Mouse (Mus musculus) embryonic facial prominence, embryonic 11.5 days (tissue): Measurements from ENCODE around the gene Gsdma3. TPM values are rescaled to one million over a fixed set of nuclear protein-coding genes. Genes with fewer than 3 reads are reported as not detected.
"Not testable (repeated sequence)": the region's sequence is repeated elsewhere in the genome, so short reads cannot be mapped to it uniquely, and the experiment has no call there.

Source experiments
- ATAC-seq: fragments of 200-750 bp; cut with Nextera tagmentation; replicated peaks from 2 replicates; pipeline ENCODE4 v1.8.0; 2017; ENCODE audit warnings: low read depth; ENCODE audit not compliant: insufficient number of reproducible peaks, low FRiP score, low TSS enrichment
- DNase-seq: peaks from one replicate; pipeline ENCODE4 v3.0.0-alpha.2; 2015; ENCODE audit warnings: low spot score
- H3K27ac ChIP-seq: fragments of 300-500 bp; sonication (generic); replicated peaks from 2 replicates; pipeline ENCODE4 v1.5.1; 2014; ENCODE audit warnings: mild to moderate bottlenecking, low read depth, low read length, control low read depth
- H3K27me3 ChIP-seq: fragments of 300-500 bp; sonication (generic); 2 replicates; pipeline ENCODE4 v1.6.1; 2014; ENCODE audit warnings: mild to moderate bottlenecking, low read length, moderate library complexity, mixed read lengths; ENCODE audit not compliant: control insufficient read depth, insufficient read depth
- H3K36me3 ChIP-seq: fragments of 300-500 bp; sonication (generic); replicated peaks from 2 replicates; pipeline ENCODE4 v1.6.1; 2014; ENCODE audit warnings: low read depth, mild to moderate bottlenecking, low read length, moderate library complexity, mixed read lengths; ENCODE audit not compliant: control insufficient read depth, insufficient read depth
- H3K4me1 ChIP-seq: fragments of 300-500 bp; sonication (generic); 2 replicates; pipeline ENCODE4 v1.6.1; 2014; ENCODE audit warnings: low read length, mixed read lengths; ENCODE audit not compliant: control insufficient read depth, insufficient read depth
- H3K4me2 ChIP-seq: fragments of 300-500 bp; sonication (generic); 2 replicates; pipeline ENCODE4 v1.6.1; 2014; ENCODE audit warnings: low read depth, mild to moderate bottlenecking, control low read depth, low read length, moderate library complexity
- H3K4me3 ChIP-seq: fragments of 300-500 bp; sonication (generic); 2 replicates; pipeline ENCODE4 v1.5.1; 2014; ENCODE audit warnings: low read depth, low read length, control low read depth
- H3K9ac ChIP-seq: fragments of 300-500 bp; sonication (generic); replicated peaks from 2 replicates; pipeline ENCODE4 v1.6.1; 2014; ENCODE audit warnings: mild to moderate bottlenecking, control low read depth, low read length
- H3K9me3 ChIP-seq: fragments of 300-500 bp; sonication (generic); replicated peaks from 2 replicates; pipeline ENCODE4 v1.6.1; 2016; ENCODE audit warnings: mild to moderate bottlenecking, low read length, inconsistent platforms, mixed read lengths; ENCODE audit not compliant: control insufficient read depth
- WGBS: fragments of 180-500 bp; shearing (Covaris S2); extraction: QIAGEN DNeasy Blood & Tissue Kit; methylation state at CpG from one replicate; pipeline ENCODE4 v1.1.7; 2014; 5-methylcytosine and 5-hydroxymethylcytosine counted together
- polyA plus RNA-seq: library from polyadenylated mRNA; unstranded; fragments of >200 nt; fragmentation: Nextera tagmentation; extraction: Ambion mirVana; gene quantifications from 2 replicates; pipeline ENCODE4 v1.2.1, GENCODE M21; 2014

The Gsdma3 gene
- polyA plus RNA-seq, 1 experiment from 2014 or later: not detected

DNA sequence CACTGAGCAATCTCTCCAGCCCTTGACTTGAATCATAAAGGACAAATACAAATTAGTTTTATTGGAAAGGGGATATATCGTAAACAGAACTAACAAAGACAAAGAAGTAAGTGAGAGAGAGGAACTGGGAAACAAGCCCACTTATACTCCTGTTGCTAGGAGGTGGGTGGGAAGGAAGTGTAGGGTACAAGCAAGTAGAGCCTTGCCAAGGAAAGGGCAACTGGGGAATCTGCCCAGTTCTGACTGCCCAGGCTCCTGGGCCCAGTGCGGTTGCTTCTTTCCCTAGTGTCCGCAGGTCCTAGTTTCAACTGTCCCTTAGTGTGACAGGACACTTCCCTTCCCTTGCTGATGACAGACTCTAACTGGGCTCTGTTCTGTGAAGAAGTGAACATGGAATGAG lies 2.5 kb downstream of the Gsdma3 start:
- no peaks in the 10 kb centered on the region for H3K9me3 ChIP-seq
- no peaks in the 10 kb centered on the region for H3K27me3 ChIP-seq
- no peak overlapping the region for H3K27ac ChIP-seq
- H3K36me3 ChIP-seq: no peaks in the 10 kb centered on the region
- H3K4me2 ChIP-seq: no peak overlapping the region
- ATAC-seq (no peak), DNase-seq (no peak)
- no peak overlapping the region for H3K4me3 ChIP-seq
- H3K4me1 ChIP-seq: no peaks in the 10 kb centered on the region
- 92% methylated on average over 3 of the region's 3 CpGs for WGBS
- H3K9ac ChIP-seq: no peak overlapping the region

- H3K27me3 ChIP-seq: no peaks in the 10 kb centered on the region
- DNase-seq (no peak), ATAC-seq (no peak)
- no peak overlapping the region for H3K9ac ChIP-seq
- no peaks in the 10 kb centered on the region for H3K36me3 ChIP-seq
- no peak overlapping the region for H3K4me2 ChIP-seq
- no peaks in the 10 kb centered on the region for H3K9me3 ChIP-seq
- no peak overlapping the region for H3K4me3 ChIP-seq
- H3K27ac ChIP-seq: no peak overlapping the region
- H3K4me1 ChIP-seq: no peaks in the 10 kb centered on the region
- 85% methylated on average over 5 of the region's 5 CpGs for WGBS
Observed at GRCm38 (mm10) chr11:98630646-98631045, 4.5 kb downstream of the Gsdma3 start.

DNA sequence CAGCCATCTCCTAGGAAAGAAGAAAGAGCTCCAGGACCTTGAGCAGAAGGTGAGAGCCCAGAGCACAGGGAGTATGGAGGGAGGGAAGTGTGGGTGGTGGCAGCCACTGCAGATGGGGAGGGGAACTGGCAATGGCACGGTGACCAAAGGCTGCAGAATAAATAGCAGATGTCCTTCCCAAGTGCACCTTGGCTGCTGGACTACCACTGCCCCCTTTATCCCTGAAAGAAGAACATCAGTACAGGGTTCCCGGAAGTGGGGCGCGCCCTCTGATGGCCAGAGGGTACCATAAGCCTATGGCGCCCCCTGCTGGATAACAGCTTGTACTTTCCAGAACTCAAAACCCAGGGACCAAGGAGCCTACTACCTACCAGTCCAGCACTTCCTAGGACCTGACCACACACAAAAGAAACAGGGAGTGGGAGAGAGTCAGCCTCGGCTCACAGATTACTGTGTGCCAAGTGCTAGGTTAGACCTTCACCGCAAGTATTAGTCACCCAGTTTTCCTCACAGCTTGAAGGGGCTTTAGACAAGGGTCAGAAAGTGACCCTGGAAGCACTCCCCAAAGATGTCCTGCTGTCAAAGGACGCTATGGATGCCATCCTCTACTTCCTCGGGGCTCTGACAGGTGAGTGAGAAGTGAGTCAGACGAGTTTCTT lies 9.3 kb downstream of the Gsdma3 start:
- not testable (repeated sequence) for H3K9ac ChIP-seq, H3K9me3 ChIP-seq, H3K4me2 ChIP-seq, H3K36me3 ChIP-seq, ATAC-seq, H3K4me3 ChIP-seq, H3K27ac ChIP-seq, H3K4me1 ChIP-seq, H3K27me3 ChIP-seq
- WGBS: 36% methylated on average over 10 of the region's 10 CpGs
- peak; percentile 23 for DNase-seq

GRCm38 (mm10) chr11:98637501-98637900 lies 11.3 kb downstream of the Gsdma3 start:
- Histone ChIP-seq H3K27ac (no peak overlapping the region), H3K4me1 (no peaks in the 10 kb centered on the region), H3K4me2 (no peak overlapping the region), H3K9ac (no peak overlapping the region), H3K27me3 (no peaks in the 10 kb centered on the region), H3K9me3 (no peaks in the 10 kb centered on the region), H3K4me3 (no peak overlapping the region), H3K36me3 (no peaks in the 10 kb centered on the region)
- 65% methylated on average over 1 of the region's 1 CpGs for WGBS
- no peak for ATAC-seq
- no peak for DNase-seq

DNA sequence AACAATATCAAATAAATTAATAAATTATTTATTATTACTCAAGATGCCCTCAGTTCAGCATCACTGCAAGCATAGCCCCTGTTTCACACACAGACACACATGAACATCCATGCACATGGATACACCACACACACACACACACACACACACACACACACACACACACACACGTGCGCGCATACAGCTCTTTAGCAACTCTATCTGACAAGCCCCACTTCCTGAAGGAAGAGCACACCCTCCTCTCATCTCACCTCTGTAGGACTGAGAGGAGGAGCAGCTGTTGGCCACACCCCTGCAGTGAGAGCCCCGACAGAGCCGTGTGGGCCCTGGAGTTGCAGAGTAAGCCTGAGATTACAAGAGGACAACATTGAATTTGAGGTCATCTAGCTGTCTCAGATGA lies 13.9 kb downstream of the Gsdma3 start:
- Histone ChIP-seq H3K4me3 (no peak overlapping the region), H3K9ac (no peak overlapping the region), H3K9me3 (no peaks in the 10 kb centered on the region), H3K4me1 (no peaks in the 10 kb centered on the region), H3K27ac (no peak overlapping the region), H3K4me2 (no peak overlapping the region), H3K27me3 (no peaks in the 10 kb centered on the region), H3K36me3 (no peaks in the 10 kb centered on the region)
- DNase-seq: no peak
- no peak for ATAC-seq
- 64% methylated on average over 5 of the region's 5 CpGs for WGBS

- H3K36me3 ChIP-seq: no peaks in the 10 kb centered on the region
- H3K9ac ChIP-seq: no peak overlapping the region
- H3K27ac ChIP-seq: no peak overlapping the region
- H3K27me3 ChIP-seq: no peaks in the 10 kb centered on the region
- no peak overlapping the region for H3K4me2 ChIP-seq
- no peaks in the 10 kb centered on the region for H3K4me1 ChIP-seq
- no peaks in the 10 kb centered on the region for H3K9me3 ChIP-seq
- ATAC-seq (no peak), DNase-seq (no peak)
- no peak overlapping the region for H3K4me3 ChIP-seq
- 84% methylated on average over 3 of the region's 3 CpGs for WGBS
Observed at GRCm38 (mm10) chr11:98644757-98645156, 18.6 kb downstream of the Gsdma3 start.

DNA sequence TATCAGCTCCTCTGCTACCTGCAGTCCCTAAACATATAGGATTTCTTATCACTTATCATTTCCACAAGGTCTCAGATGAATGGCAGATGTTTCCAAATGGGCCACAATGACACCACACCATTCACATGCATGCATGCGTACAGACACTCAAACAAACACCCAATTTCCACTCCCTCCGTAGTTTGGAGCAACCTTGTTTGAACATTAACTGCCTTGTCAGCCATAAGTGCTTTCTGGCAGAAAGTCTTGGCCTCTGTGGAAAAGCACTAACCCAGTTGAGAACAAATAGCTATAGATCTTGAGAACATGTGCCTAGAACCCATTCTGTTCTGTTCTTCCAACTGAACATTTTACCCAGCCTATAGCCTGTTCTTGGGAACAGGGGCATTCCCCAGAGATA lies 19.8 kb downstream of the Gsdma3 start:
- 75% methylated on average over 2 of the region's 2 CpGs for WGBS
- Histone ChIP-seq H3K9me3 (no peaks in the 10 kb centered on the region), H3K27me3 (no peaks in the 10 kb centered on the region), H3K9ac (no peak overlapping the region), H3K4me1 (no peaks in the 10 kb centered on the region), H3K36me3 (no peaks in the 10 kb centered on the region), H3K27ac (no peak overlapping the region), H3K4me3 (no peak overlapping the region), H3K4me2 (no peak overlapping the region)
- ATAC-seq (no peak), DNase-seq (no peak)

GRCm38 (mm10) chr11:98646459-98646858 lies 20.3 kb downstream of the Gsdma3 start, which contains the start of gene Gsdma2:
Gene Gsdma2, plus strand, starts transcription at chr11:98646759.
- no peak for DNase-seq
- ATAC-seq: no peak
- Histone ChIP-seq H3K27me3 (no peaks in the 10 kb centered on the region), H3K4me1 (no peaks in the 10 kb centered on the region), H3K4me2 (no peak within 1 kb of the TSS), H3K36me3 (no peaks in the 10 kb centered on the region), H3K4me3 (no peak within 1 kb of the TSS), H3K27ac (no peak within 1 kb of the TSS), H3K9ac (no peak within 1 kb of the TSS), H3K9me3 (no peaks in the 10 kb centered on the region)
- 64% methylated on average over 2 of the region's 2 CpGs for WGBS
